In the genomic region with DNA sequence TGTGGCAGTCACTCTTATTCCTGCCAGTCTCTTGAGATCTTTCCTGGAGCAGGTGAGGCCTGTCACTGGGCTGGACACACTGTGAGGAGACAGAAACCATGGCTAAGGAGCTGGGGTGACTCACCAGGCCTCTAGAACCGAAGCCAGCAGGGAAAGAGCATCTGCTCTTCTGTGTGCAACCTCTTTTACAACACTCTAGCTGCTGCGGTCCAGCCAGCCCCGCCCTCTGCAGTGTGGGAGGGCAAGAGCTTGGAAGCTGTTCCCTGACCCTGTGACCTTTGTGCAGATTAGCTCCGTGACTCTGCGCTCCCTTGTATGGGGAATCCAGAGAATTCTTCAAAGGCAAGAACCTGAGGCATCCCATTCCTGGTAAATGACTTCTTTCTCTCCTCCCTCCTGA, we compare ENCODE assay signal across 10 mouse cellular contexts.
A peak's percentile ranks its signal among the peaks of the same experiment; 100 is the strongest.
DNase-seq lines count a peak whose midpoint lies in the region; ATAC-seq lines count a peak whose summit lies in the region.
"Had no signal": no experiment of that assay in that cellular context is flagged by ENCODE, and none has a peak within 500 bp of the region (broad histone marks: within the 10 kb centered on the region; RNA-seq: fewer than 3 reads in every experiment).

No protein-coding gene starts in this region.

- 0 out of 2 replicates have a peak overlapping the region, but pooled peaks have one; percentile 15 for H3K27ac ChIP-seq in heart, embryonic 13.5 days (replicated peaks)
- H3K27ac ChIP-seq: limb, embryonic 13.5 days had no signal

- no peaks in the 10 kb centered on the region for H3K9me3 ChIP-seq in heart, embryonic 13.5 days
- H3K9me3 ChIP-seq: limb, embryonic 13.5 days had no signal

- H3K36me3 ChIP-seq in heart, embryonic 13.5 days: no peaks in the 10 kb centered on the region

- H3K27me3 ChIP-seq in heart, embryonic 13.5 days (replicated peaks): no peaks in the 10 kb centered on the region; the same call in 1 of the 2 replicates

- H3K4me1 ChIP-seq in heart, embryonic 13.5 days: peaks cover 68% of the 10 kb centered on the region

- ATAC-seq in heart, embryonic 13.5 days (ENCODE audit: extremely low read depth, insufficient number of reproducible peaks, low FRiP score, low TSS enrichment): no peak
- ATAC-seq: forebrain, postnatal 0 days had no signal

- H3K4me2 ChIP-seq in heart, embryonic 13.5 days: no peak overlapping the region
- H3K4me2 ChIP-seq: limb, embryonic 13.5 days had no signal

- 16% methylated on average over 5 of the region's 5 CpGs for WGBS in heart, embryonic 13.5 days

- peak overlapping the region; percentile 24; the same call in 1 of the 2 replicates for H3K9ac ChIP-seq in heart, embryonic 13.5 days
- H3K9ac ChIP-seq: forebrain, postnatal 0 days; limb, embryonic 13.5 days had no signal

- peak; percentile 52 for DNase-seq in lung, postnatal 36 days
- no peak for DNase-seq in lung, postnatal 4 days
- DNase-seq in adrenal gland, adult 18-20 months (ENCODE audit: low spot score in 2 of 2): peak; percentile 35 to 45
- peak; percentile 19 for DNase-seq in ovary, postnatal 14 days (ENCODE audit: low spot score)
- no peak for DNase-seq in cerebellum, adult 11-12 months
- DNase-seq in thymus, postnatal 4 days: no peak
- no peak for DNase-seq in layer of hippocampus, adult 8-10 months (ENCODE audit: low spot score in 2 of 2)
- DNase-seq: forebrain, postnatal 0 days had no signal

- H3K4me3 ChIP-seq in heart, embryonic 13.5 days: no peak overlapping the region
- H3K4me3 ChIP-seq: limb, embryonic 13.5 days had no signal

Comparison
In these comparisons a context has a peak if more than half of its experiments do, and no peak if none do; other contexts are left out.
1. DNase-seq: peak in lung, postnatal 36 days (single experiment), adrenal gland, adult 18-20 months (2 of 2) and ovary, postnatal 14 days (single experiment); none in lung, postnatal 4 days (0 of 2), cerebellum, adult 11-12 months (single experiment), thymus, postnatal 4 days (single experiment) and layer of hippocampus, adult 8-10 months (0 of 2).